Mouse (Mus musculus) mesoderm, embryonic 11.5 days (tissue): ENCODE measurements at regions not wholly inside any gene's neighbourhood (a gene's known extent, or its start where the extent isn't known, plus 50 kb on each side); places are given as distances from the start of the nearest gene placed in this dataset.

Experiments
- DNase-seq: peaks from one replicate; pipeline ENCODE4 v3.0.0-alpha.2; 2012; ENCODE audit warnings: low read depth, low spot score

- DNase-seq = peak; percentile 60
Measured at GRCm38 (mm10) chr13:112001155-112002025, 192.6 kb upstream of the Map3k1 start.

- peak; percentile 29 for DNase-seq
Measured at GRCm38 (mm10) chr13:112002661-112003347, 194.0 kb upstream of the Map3k1 start.

- no peak for DNase-seq
Measured at GRCm38 (mm10) chr13:112003445-112003844, 194.7 kb upstream of the Map3k1 start.

DNA sequence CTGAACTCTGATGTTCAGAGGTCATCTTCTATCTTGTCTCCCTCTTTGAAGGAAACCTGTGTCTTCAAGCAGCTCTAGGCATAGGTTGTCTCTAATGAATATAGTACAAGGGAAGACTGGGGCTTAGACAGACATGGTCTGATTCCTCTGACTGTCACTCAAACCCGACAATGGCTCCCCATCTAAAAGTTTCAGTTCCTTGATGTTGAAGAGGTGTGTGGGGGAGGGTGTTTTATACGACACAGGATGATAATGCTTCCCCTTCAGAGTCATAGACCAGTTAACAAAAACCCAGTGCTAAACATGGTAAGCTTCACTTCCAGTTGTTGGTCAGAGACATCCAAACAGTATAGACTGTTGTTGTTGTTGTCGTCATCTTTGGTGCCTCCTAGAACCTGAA lies 195.3 kb upstream of the Map3k1 start:
- DNase-seq = no peak

DNA sequence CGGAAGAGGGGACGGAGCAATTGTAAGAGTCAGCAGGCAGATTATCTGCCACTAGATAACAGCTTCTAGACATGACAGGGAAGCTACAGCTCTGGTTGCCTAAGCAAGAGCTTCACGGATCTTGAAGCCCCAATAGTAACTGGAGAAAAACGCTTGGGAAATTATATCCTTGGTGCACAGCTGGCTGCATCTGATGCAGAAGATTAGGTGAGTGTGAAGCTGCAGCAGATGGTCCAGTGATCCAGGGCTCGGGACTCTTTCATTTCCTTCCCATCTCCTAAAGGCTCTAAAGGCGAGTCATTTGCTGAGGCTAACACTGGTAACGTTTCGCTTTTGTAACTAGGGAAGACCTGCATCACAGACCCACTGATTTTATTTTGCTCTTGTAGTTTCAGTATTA lies 196.6 kb upstream of the Map3k1 start:
- no peak for DNase-seq

- DNase-seq = no peak
Measured at GRCm38 (mm10) chr13:112008806-112009205, 200.0 kb upstream of the Map3k1 start.

DNA sequence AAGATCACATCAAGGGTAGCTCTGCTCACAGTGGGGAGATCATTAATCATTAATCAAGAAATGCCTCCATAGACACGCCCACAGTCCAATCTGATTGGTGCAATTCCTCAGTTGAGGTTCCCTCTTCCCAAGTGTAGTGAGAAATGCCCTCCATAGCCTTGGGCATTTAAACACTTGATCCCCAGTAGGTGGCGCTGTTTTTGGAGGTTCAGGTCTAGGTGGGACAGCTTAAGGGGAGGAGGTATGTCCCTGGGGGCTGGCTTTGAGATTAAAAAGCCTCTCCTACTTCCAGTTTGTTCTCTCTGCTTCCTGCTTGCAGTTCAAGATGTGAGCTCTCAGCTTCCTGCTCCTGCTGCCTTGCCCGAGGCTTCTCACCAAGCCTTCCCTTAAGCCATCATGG lies 200.5 kb upstream of the Map3k1 start:
- no peak for DNase-seq

DNA sequence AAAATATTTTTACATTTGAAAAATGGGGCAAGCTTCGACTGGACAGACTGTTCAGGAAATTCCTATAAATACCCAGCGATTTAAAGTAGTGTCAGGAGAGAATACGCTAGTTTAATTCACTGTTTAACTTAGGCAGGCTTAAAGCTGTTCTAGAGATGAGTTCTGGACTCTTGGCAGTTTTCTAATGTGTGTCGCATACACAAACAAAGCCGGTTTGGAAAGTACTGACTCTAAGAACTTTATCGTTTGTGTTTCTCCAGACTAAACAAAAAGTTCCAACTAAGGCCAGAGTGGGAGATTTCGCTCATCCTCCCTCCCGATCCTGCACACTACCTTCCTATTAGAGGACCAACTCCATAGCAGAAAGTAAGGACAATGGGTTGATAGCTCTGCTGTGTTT lies 201.7 kb upstream of the Map3k1 start:
- DNase-seq = no peak

- no peak for DNase-seq
Measured at GRCm38 (mm10) chr13:112012640-112013039, 203.8 kb upstream of the Map3k1 start.

DNA sequence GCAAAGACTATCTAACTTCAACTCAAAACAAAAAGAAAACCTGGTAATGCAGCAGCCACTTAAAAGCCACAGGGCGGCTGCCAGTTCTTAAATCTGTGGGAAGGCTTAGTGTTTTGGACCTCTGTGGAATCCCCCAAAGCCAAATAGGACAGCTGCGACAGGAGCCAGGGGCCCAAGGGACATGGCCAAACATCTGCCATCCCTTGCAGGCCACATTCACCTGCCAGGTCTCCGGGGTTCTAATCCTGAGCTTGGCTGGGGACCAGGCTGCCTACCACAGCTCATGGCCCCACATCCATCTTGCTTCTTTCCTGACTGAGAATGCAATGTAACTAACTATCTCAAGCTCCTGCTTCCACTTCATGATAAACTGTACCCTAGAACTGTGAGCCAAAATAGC lies 206.3 kb upstream of the Map3k1 start:
- DNase-seq = no peak

- DNase-seq = no peak
Measured at GRCm38 (mm10) chr13:112016280-112016679, 207.5 kb upstream of the Map3k1 start.

GRCm38 (mm10) chr13:112018497-112019281 lies 209.9 kb upstream of the Map3k1 start:
- no peak for DNase-seq

GRCm38 (mm10) chr13:112019575-112019974 lies 210.8 kb upstream of the Map3k1 start:
- DNase-seq = no peak

DNA sequence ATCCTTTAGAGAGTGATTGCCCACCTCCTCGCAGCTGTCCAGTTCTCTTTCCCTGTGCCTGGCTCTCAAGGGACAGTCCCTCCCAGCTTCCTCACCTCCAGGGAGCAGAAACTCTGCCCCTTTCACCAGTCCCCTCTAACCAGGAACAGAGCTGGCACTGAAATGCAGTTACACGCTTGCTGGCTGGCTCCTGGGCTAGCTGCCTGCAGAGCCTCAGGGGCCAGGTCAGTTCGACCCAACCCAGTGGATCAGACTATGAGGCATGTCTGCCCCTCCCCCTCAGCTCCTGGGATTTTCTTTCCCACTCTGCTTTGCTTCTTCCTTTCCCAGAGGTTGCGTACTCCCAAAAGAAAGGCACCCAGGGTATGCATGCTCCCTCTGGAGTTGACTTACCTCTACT lies 214.4 kb upstream of the Map3k1 start:
- DNase-seq = no peak

DNA sequence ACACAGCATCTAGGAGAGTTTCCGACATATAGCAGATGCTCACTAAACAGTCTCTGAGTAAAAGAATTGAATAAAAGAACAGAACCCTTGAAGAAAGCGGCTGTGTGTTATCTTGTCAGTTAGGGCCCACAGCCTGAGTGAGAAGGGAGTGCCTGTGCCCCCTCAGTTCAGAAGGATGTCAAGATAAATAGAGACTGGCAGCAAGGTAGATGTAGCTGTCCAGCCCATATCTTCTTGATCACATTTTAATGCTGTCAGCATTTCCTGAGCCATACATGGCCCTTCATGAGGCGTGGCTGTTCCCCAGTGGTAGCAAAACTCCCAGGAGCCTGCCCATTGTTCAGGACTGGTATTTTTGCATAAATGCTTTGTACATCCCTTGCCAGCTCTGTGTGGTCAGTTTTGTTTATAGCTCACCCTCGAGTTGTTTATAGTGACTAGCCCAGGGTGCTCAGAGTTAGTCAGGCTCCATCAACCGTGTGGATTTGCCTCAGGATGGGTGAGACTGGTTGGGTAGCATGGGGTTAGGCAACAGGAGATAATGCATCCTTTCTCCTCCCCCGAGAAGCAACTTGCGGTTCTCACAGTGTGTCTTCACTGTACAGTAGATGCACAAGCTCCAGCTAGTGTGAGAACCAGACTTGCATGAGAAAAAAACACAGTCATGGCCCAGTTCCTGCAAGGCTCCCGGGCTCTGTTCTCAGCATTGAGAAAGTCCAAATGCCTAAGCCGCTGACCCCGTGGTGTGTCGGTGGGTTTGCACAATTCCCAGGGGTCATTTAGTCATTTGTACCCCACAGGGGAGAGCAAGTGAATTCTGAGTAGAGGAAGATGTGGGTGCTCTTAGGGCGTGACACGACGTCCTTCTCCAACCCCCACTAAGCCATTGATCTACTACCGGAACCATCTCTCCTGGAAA lies 216.1 kb upstream of the Map3k1 start:
- no peak for DNase-seq

DNA sequence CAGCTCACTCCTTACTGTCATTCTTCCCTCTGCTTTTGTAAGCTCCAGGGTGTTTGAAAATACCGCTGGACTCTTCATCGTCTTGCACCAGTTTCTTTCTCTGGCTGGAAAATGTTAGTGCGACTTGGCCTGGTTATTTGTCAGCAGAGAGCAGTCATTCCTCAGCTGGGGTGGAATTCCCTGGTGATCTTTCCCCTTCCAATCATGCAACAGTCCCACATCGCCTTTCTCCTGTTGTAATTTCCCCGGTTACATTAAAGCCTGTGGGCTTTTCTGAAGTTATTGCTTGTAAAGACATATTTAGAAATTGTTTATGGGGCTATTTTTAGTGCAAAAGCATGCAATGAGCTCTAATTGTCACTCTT lies 216.8 kb upstream of the Map3k1 start:
- DNase-seq = no peak

GRCm38 (mm10) chr13:112027736-112028135 lies 218.9 kb upstream of the Map3k1 start:
- DNase-seq = no peak

DNA sequence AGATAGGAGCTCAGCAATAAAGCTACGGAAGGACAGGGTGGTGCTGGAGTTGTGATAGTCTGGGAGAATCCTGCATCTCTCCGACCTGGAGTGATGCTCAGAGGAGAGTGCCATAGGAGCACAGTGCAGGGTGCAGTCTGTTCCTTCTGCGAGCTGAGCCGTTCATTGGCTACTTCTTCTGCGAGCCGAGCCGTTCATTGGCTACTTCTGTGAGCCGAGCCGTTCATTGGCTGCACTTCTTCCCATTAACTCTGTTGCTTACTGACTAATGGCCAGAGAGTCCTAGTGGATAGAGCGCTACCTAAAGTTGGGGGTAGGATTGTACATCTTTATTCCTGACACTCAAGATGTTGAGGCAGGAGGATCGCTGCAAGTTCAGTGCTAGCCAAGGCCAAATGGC lies 222.3 kb upstream of the Map3k1 start:
- DNase-seq = no peak

GRCm38 (mm10) chr13:112031631-112032320 lies 223.0 kb upstream of the Map3k1 start:
- DNase-seq = no peak

DNA sequence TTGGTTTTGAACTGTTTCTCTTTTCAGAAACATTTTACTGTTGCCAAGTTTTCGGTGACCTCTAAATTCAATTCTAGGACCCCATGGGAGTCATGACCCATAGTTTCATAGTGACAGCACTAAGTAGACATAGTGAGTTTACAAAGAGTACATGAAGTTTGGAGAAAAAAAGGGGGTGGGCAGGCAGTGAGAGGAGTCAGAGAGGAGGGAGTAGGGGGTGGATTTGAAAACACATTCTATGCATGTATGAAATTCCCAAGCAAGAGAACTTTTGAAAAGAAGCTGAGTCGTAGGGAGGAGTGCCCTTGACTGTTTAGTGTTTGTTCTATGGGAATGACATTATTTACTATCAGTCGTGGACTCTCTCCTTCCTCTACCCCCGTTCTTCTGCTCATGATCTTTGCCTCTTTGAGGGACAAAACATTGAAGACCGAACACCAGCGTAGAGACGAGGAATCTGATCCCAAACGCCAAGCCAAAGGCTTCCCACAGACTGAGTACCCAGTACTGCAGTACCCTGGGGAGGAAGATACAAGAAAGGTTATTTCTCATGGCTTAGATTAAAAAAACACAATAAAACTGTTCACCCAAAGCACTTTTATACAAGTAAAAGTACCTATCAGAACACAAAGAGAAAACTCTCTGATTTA lies 229.1 kb upstream of the Map3k1 start:
- DNase-seq = no peak
